ENCODE assay signal across 12 mouse cellular contexts in genomic region chr4:150836961-150837360, GRCm38 (mm10).
"Had no signal": no experiment of that assay in that cellular context is flagged by ENCODE, and none has a peak within 500 bp of the region (broad histone marks: within the 10 kb centered on the region; RNA-seq: fewer than 3 reads in every experiment).

No protein-coding gene starts in this region.

- DNase-seq: kidney, adult 9 months; right cerebral cortex, adult 18-20 months; right cerebral cortex, postnatal 25 days; thymus, postnatal 4 days had no signal

- H3K4me3 ChIP-seq: layer of hippocampus, adult 2 months; limb, embryonic 13.5 days; liver, embryonic 15.5 days; midbrain, embryonic 12.5 days; neural tube, embryonic 15.5 days had no signal

- H3K27me3 ChIP-seq: limb, embryonic 13.5 days; liver, embryonic 15.5 days; neural tube, embryonic 15.5 days had no signal

- ATAC-seq: midbrain, embryonic 16.5 days had no signal

- H3K27ac ChIP-seq: layer of hippocampus, adult 2 months; limb, embryonic 13.5 days; liver, embryonic 15.5 days; midbrain, embryonic 12.5 days; neural tube, embryonic 15.5 days had no signal

- H3K4me1 ChIP-seq: liver, embryonic 15.5 days; midbrain, embryonic 12.5 days; neural tube, embryonic 15.5 days had no signal

- H3K9ac ChIP-seq: limb, embryonic 13.5 days; liver, embryonic 15.5 days; lung, embryonic 14.5 days; midbrain, embryonic 12.5 days; neural tube, embryonic 15.5 days had no signal

- H3K4me2 ChIP-seq: limb, embryonic 13.5 days; liver, embryonic 11.5 days; liver, embryonic 15.5 days; lung, embryonic 14.5 days; midbrain, embryonic 12.5 days; neural tube, embryonic 15.5 days had no signal

- H3K36me3 ChIP-seq: limb, embryonic 13.5 days; liver, embryonic 15.5 days; midbrain, embryonic 12.5 days; neural tube, embryonic 15.5 days had no signal

- H3K9me3 ChIP-seq: limb, embryonic 13.5 days; liver, embryonic 15.5 days; midbrain, embryonic 12.5 days; neural tube, embryonic 15.5 days had no signal
